Mouse (Mus musculus): ENCODE measurements around the gene Gapdh. TPM values are rescaled to one million over a fixed set of nuclear protein-coding genes. Genes with fewer than 3 reads are reported as not detected.

Gene Gapdh
- polyA plus RNA-seq, 1 experiment from 2014 or later: 1,983 TPM

GRCm38 (mm10) chr6:125128724-125129123 lies 37.5 kb downstream of the Gapdh start:
- H3K9ac ChIP-seq: no peak overlapping the region
- peaks cover 73% of the 10 kb centered on the region for H3K36me3 ChIP-seq
- WGBS: 90% methylated on average over 12 of the region's 12 CpGs
- no peak for ATAC-seq (ENCODE audit: low FRiP score, low read depth)
- no peak overlapping the region for H3K4me2 ChIP-seq (replicated peaks)
- H3K4me1 ChIP-seq: peaks cover 18% of the 10 kb centered on the region
- no peaks in the 10 kb centered on the region for H3K27me3 ChIP-seq
- no peaks in the 10 kb centered on the region for H3K9me3 ChIP-seq
- no peak overlapping the region for H3K27ac ChIP-seq
- H3K4me3 ChIP-seq: no peak overlapping the region

- ATAC-seq (ENCODE audit: low FRiP score, low read depth): no peak
- Histone ChIP-seq H3K27ac (no peak overlapping the region), H3K4me1 (no peaks in the 10 kb centered on the region), H3K4me2 (replicated peaks) (no peak overlapping the region), H3K9me3 (no peaks in the 10 kb centered on the region), H3K27me3 (no peaks in the 10 kb centered on the region), H3K36me3 (peaks cover 95% of the 10 kb centered on the region), H3K9ac (no peak overlapping the region), H3K4me3 (no peak overlapping the region)
- 96% methylated on average over 8 of the region's 8 CpGs for WGBS
Observed at GRCm38 (mm10) chr6:125119387-125119786, 46.9 kb downstream of the Gapdh start.

- Histone ChIP-seq H3K4me2 (replicated peaks) (no peak overlapping the region), H3K9me3 (no peaks in the 10 kb centered on the region), H3K9ac (no peak overlapping the region), H3K4me1 (no peaks in the 10 kb centered on the region), H3K36me3 (peaks cover 96% of the 10 kb centered on the region), H3K4me3 (no peak overlapping the region), H3K27ac (no peak overlapping the region), H3K27me3 (no peaks in the 10 kb centered on the region)
- no peak for ATAC-seq (ENCODE audit: low FRiP score, low read depth)
- WGBS: 94% methylated on average over 11 of the region's 11 CpGs
Observed at GRCm38 (mm10) chr6:125112553-125112952, 53.7 kb downstream of the Gapdh start.

Small RNA genes within 50 kb of the gene (microRNA-seq; reads per million reads assigned to microRNA genes)
- not detected for gene Mir3098

Other genes starting within 250 kb of the Gapdh start
- gene Ptms, start 246.4 kb downstream of the Gapdh start, polyA plus RNA-seq (2015; fragmentation: Nextera tagmentation; extraction: Ambion mirVana): 303 and 321 TPM in 2 replicates
- gene Mlf2, start 235.1 kb downstream of the Gapdh start, polyA plus RNA-seq (2015; fragmentation: Nextera tagmentation; extraction: Ambion mirVana): 354 and 355 TPM in 2 replicates
- 128 and 133 TPM in 2 replicates for gene Cops7a, start 200.9 kb downstream of the Gapdh start, polyA plus RNA-seq (2015; fragmentation: Nextera tagmentation; extraction: Ambion mirVana)
- 15.7 and 19.0 TPM in 2 replicates for gene Pianp, start 169.8 kb downstream of the Gapdh start, polyA plus RNA-seq (2015; fragmentation: Nextera tagmentation; extraction: Ambion mirVana)
- 20.6 and 21.2 TPM in 2 replicates for gene Zfp384, start 157.3 kb downstream of the Gapdh start, polyA plus RNA-seq (2015; fragmentation: Nextera tagmentation; extraction: Ambion mirVana)
- 183 and 190 TPM in 2 replicates for gene Ing4, start 126.7 kb downstream of the Gapdh start, polyA plus RNA-seq (2015; fragmentation: Nextera tagmentation; extraction: Ambion mirVana)
- gene Acrbp, start 116.8 kb downstream of the Gapdh start, polyA plus RNA-seq (2015; fragmentation: Nextera tagmentation; extraction: Ambion mirVana): 16.5 and 19.2 TPM in 2 replicates
- 0.45 and 0.80 TPM in 2 replicates for gene Lpar5, start 98.5 kb downstream of the Gapdh start, polyA plus RNA-seq (2015; fragmentation: Nextera tagmentation; extraction: Ambion mirVana)
- gene Chd4, start 70.5 kb downstream of the Gapdh start, polyA plus RNA-seq (2015; fragmentation: Nextera tagmentation; extraction: Ambion mirVana): 86.8 and 93.4 TPM in 2 replicates
- gene Nop2, start 34.6 kb downstream of the Gapdh start, polyA plus RNA-seq (2015; fragmentation: Nextera tagmentation; extraction: Ambion mirVana): 65.6 and 67.1 TPM in 2 replicates
- gene Iffo1, start 21.2 kb downstream of the Gapdh start, polyA plus RNA-seq (2015; fragmentation: Nextera tagmentation; extraction: Ambion mirVana): 31.5 and 33.1 TPM in 2 replicates
- gene Ncapd2, start 25.2 kb upstream of the Gapdh start, polyA plus RNA-seq (2015; fragmentation: Nextera tagmentation; extraction: Ambion mirVana): 146 and 148 TPM in 2 replicates
- gene Mrpl51, start 25.3 kb upstream of the Gapdh start, polyA plus RNA-seq (2015; fragmentation: Nextera tagmentation; extraction: Ambion mirVana): 212 and 213 TPM in 2 replicates
- gene Vamp1, start 49.1 kb upstream of the Gapdh start, polyA plus RNA-seq (2015; fragmentation: Nextera tagmentation; extraction: Ambion mirVana): 6.1 and 7.0 TPM in 2 replicates
- 3.1 and 3.2 TPM in 2 replicates for gene Tapbpl, start 65.4 kb upstream of the Gapdh start, polyA plus RNA-seq (2015; fragmentation: Nextera tagmentation; extraction: Ambion mirVana)
- 2.5 and 3.8 TPM in 2 replicates for gene Cd27, start 70.5 kb upstream of the Gapdh start, polyA plus RNA-seq (2015; fragmentation: Nextera tagmentation; extraction: Ambion mirVana)
- 0.80 and 0.91 TPM in 2 replicates for gene Tuba3a, start 119.6 kb upstream of the Gapdh start, polyA plus RNA-seq (2015; fragmentation: Nextera tagmentation; extraction: Ambion mirVana)
- gene Ltbr, start 147.4 kb upstream of the Gapdh start, polyA plus RNA-seq (2015; fragmentation: Nextera tagmentation; extraction: Ambion mirVana): 45.1 and 46.2 TPM in 2 replicates
- gene Scnn1a, start 154.2 kb upstream of the Gapdh start, polyA plus RNA-seq (2015; fragmentation: Nextera tagmentation; extraction: Ambion mirVana): 1.1 and 1.4 TPM in 2 replicates
- 68.7 and 71.4 TPM in 2 replicates for gene Tnfrsf1a, start 182.9 kb upstream of the Gapdh start, polyA plus RNA-seq (2015; fragmentation: Nextera tagmentation; extraction: Ambion mirVana)
- 0.67 and 0.86 TPM in 2 replicates for gene Plekhg6, start 214.3 kb upstream of the Gapdh start, polyA plus RNA-seq (2015; fragmentation: Nextera tagmentation; extraction: Ambion mirVana)

Data from limb, embryonic 13.5 days (tissue).